Mouse (Mus musculus): Measurements from ENCODE around the gene Wls. TPM values are rescaled to one million over a fixed set of nuclear protein-coding genes. Genes with fewer than 3 reads are reported as not detected.
A peak's percentile ranks its signal among the peaks of the same experiment; 100 is the strongest.

Wls gene
- polyA plus RNA-seq (2015; fragmentation: Nextera tagmentation; extraction: Ambion mirVana) = 81.1 and 82.8 TPM in 2 replicates

DNA sequence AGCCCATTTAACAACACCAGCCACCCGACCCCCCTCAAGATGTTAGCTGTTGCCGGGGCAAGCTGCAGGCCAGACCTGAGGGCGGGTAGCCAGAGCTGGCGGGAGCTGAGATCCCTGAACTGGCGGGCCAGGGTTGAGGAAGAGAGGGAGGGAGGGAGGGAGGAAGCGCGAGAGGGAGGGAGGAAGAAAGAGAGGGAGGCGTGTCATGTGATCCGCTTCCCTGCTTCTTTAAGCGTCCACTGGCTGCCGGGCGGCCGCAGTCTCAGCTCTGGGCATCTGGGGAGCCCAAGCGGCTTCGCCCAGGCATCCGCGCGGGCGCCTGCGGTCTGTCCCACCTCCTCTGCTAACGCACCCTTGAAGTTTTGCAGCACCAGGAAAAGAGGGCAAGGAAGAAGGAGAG, at the start of gene Wls:
Wls (plus strand) TSS at position 192 of the 400 bp plus-strand sequence.
- no peak for TF ChIP-seq EP300 (optimal IDR thresholded peaks at IDR 0.05)
- TF ChIP-seq CTCF (IDR thresholded peaks at IDR 0.05; ENCODE audit: low read depth) = no peak; the same call in 1 of the 2 replicates
- Histone ChIP-seq H3K4me1 (replicated peaks; ENCODE audit: control insufficient read depth, insufficient read depth) (no peaks in the 10 kb centered on the region; the same call in 1 of the 2 replicates), H3K36me3 (ENCODE audit: control insufficient read depth, insufficient read depth, low read length) (no peaks in the 10 kb centered on the region), H3K27ac (replicated peaks) (peak within 1 kb of the TSS; percentile 91), H3K4me3 (ENCODE audit: low read depth, low read length) (peak within 1 kb of the TSS; percentile 78), H3K4me2 (replicated peaks; ENCODE audit: low read depth) (peak within 1 kb of the TSS; percentile 73), H3K27me3 (ENCODE audit: control insufficient read depth, insufficient read depth, low read length) (no peaks in the 10 kb centered on the region), H3K9me3 (ENCODE audit: control insufficient read depth, low read length) (no peaks in the 10 kb centered on the region), H3K9ac (ENCODE audit: low read length) (peak within 1 kb of the TSS; percentile 84)
- peak; percentile 90 for ATAC-seq (ENCODE audit: low FRiP score, low TSS enrichment)
- DNase-seq (ENCODE audit: low spot score) = peak; percentile 79
- 0% methylated on average over 19 of the region's 21 CpGs for WGBS

- no peaks in the 10 kb centered on the region for H3K9me3 ChIP-seq (ENCODE audit: control insufficient read depth, low read length)
- TF ChIP-seq CTCF (IDR thresholded peaks at IDR 0.05; ENCODE audit: low read depth) = no peak
- no peak for TF ChIP-seq EP300 (optimal IDR thresholded peaks at IDR 0.05)
- no peaks in the 10 kb centered on the region for H3K27me3 ChIP-seq (ENCODE audit: control insufficient read depth, insufficient read depth, low read length)
- no peaks in the 10 kb centered on the region for H3K36me3 ChIP-seq (ENCODE audit: control insufficient read depth, insufficient read depth, low read length)
- H3K27ac ChIP-seq (replicated peaks) = no peak overlapping the region
- H3K4me3 ChIP-seq (ENCODE audit: low read depth, low read length) = no peak overlapping the region
- DNase-seq (ENCODE audit: low spot score) (no peak), ATAC-seq (ENCODE audit: low FRiP score, low TSS enrichment) (no peak)
- H3K4me1 ChIP-seq (replicated peaks; ENCODE audit: control insufficient read depth, insufficient read depth) = no peaks in the 10 kb centered on the region
- 66% methylated on average over 2 of the region's 2 CpGs for WGBS
- no peak overlapping the region for H3K4me2 ChIP-seq (replicated peaks; ENCODE audit: low read depth)
- H3K9ac ChIP-seq (ENCODE audit: low read length) = no peak overlapping the region
These were observed 49.7 kb upstream of the Wls start for GRCm38 (mm10) chr3:159789781-159790180.

DNA sequence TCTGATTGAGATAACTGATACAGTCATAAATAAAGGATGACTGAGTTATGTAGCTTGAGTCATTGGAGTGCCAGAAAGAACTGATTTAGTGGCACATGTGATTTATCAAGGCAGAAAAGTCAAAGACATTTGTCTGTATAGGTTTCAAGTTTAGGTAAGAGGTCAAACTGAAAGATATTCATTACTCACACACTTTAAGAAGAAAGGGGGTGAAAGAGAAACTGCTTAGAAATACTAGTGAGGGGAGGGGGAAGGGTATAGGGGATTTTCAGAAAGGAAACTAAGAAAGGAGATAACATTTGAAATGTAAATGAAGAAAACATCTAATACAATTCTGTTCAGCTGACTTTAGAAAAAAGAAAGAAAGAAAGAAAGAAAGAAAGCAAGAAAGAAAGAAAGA, 7.9 kb upstream of the Wls start:
- no peak overlapping the region for H3K9ac ChIP-seq (ENCODE audit: low read length)
- no peak for TF ChIP-seq CTCF (IDR thresholded peaks at IDR 0.05; ENCODE audit: low read depth)
- TF ChIP-seq EP300 (optimal IDR thresholded peaks at IDR 0.05) = no peak
- H3K9me3 ChIP-seq (ENCODE audit: control insufficient read depth, low read length) = no peaks in the 10 kb centered on the region
- H3K4me2 ChIP-seq (replicated peaks; ENCODE audit: low read depth) = no peak overlapping the region
- no peaks in the 10 kb centered on the region for H3K36me3 ChIP-seq (ENCODE audit: control insufficient read depth, insufficient read depth, low read length)
- DNase-seq (ENCODE audit: low spot score) (no peak), ATAC-seq (ENCODE audit: low FRiP score, low TSS enrichment) (no peak)
- no peaks in the 10 kb centered on the region for H3K27me3 ChIP-seq (ENCODE audit: control insufficient read depth, insufficient read depth, low read length)
- H3K4me1 ChIP-seq (replicated peaks; ENCODE audit: control insufficient read depth, insufficient read depth) = no peaks in the 10 kb centered on the region
- no peak overlapping the region for H3K27ac ChIP-seq (replicated peaks)
- H3K4me3 ChIP-seq (ENCODE audit: low read depth, low read length) = no peak overlapping the region

DNA sequence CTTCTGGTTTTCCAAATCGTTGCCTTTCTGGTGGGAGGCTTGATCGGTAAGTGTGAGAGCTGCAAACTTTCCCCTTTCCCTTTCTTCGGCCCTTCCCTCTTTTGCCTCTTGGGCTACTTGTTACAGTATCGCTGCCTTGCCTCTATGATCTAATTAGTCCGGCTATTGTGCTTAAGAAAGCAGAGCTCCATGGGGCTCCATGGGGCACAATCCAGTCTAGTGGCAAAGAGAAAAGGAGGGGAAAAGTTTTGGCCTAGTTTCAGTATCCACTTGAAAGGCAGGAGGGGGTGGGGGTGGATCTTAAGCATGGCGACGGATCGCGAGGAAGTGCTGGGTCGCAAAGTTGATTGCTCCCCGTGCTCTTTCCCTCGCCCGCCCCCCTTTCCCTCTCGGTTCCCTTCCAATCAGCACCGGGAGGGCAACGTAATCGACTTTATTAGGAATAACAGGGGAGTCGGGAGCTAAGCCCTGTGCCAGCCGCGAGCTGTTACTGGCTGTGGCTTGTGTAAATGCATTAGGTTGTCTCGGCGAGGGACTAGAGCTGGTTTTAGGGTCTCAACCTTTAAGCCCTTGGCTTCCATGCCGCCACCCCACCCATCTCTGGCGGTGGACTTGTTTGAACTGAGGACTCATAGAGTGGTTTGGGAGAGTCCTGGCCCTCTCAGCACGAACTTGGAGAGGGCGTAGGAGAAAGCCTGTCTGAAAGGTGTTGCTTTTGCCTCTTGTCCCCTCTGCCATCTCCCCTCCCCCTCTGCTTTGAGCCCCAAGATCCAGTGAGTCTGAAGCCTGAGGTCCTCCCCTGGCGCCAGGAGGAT, 737 bp downstream of the Wls start:
- Histone ChIP-seq H3K4me2 (replicated peaks; ENCODE audit: low read depth) (peak overlapping the region; percentile 73), H3K27ac (replicated peaks) (peak overlapping the region; percentile 91), H3K36me3 (ENCODE audit: control insufficient read depth, insufficient read depth, low read length) (no peaks in the 10 kb centered on the region), H3K9me3 (ENCODE audit: control insufficient read depth, low read length) (no peaks in the 10 kb centered on the region), H3K27me3 (ENCODE audit: control insufficient read depth, insufficient read depth, low read length) (no peaks in the 10 kb centered on the region), H3K4me3 (ENCODE audit: low read depth, low read length) (peak overlapping the region; percentile 78), H3K4me1 (replicated peaks; ENCODE audit: control insufficient read depth, insufficient read depth) (no peaks in the 10 kb centered on the region; the same call in 1 of the 2 replicates), H3K9ac (ENCODE audit: low read length) (peak overlapping the region; percentile 84)
- TF ChIP-seq CTCF (IDR thresholded peaks at IDR 0.05; ENCODE audit: low read depth) (no peak), EP300 (optimal IDR thresholded peaks at IDR 0.05) (no peak)
- peak; percentile 83 for ATAC-seq (ENCODE audit: low FRiP score, low TSS enrichment)
- under 1% methylated on average over 27 of the region's 27 CpGs for WGBS
- peak; percentile 80 for DNase-seq (ENCODE audit: low spot score)

- TF ChIP-seq CTCF (IDR thresholded peaks at IDR 0.05; ENCODE audit: low read depth) (no peak), EP300 (optimal IDR thresholded peaks at IDR 0.05) (no peak)
- DNase-seq (ENCODE audit: low spot score) (peak; percentile 44), ATAC-seq (ENCODE audit: low FRiP score, low TSS enrichment) (peak; percentile 22; the same call in 1 of the 2 replicates)
- Histone ChIP-seq H3K9ac (ENCODE audit: low read length) (peak overlapping the region; percentile 84), H3K4me1 (replicated peaks; ENCODE audit: control insufficient read depth, insufficient read depth) (no peaks in the 10 kb centered on the region; the same call in 1 of the 2 replicates), H3K27me3 (ENCODE audit: control insufficient read depth, insufficient read depth, low read length) (no peaks in the 10 kb centered on the region), H3K27ac (replicated peaks) (peak overlapping the region; percentile 91), H3K4me3 (ENCODE audit: low read depth, low read length) (peak overlapping the region; percentile 78), H3K36me3 (ENCODE audit: control insufficient read depth, insufficient read depth, low read length) (no peaks in the 10 kb centered on the region), H3K4me2 (replicated peaks; ENCODE audit: low read depth) (peak overlapping the region; percentile 73), H3K9me3 (ENCODE audit: control insufficient read depth, low read length) (no peaks in the 10 kb centered on the region)
- WGBS = under 1% methylated on average over 12 of the region's 12 CpGs
These were observed 1.4 kb downstream of the Wls start for GRCm38 (mm10) chr3:159840817-159841390.

DNA sequence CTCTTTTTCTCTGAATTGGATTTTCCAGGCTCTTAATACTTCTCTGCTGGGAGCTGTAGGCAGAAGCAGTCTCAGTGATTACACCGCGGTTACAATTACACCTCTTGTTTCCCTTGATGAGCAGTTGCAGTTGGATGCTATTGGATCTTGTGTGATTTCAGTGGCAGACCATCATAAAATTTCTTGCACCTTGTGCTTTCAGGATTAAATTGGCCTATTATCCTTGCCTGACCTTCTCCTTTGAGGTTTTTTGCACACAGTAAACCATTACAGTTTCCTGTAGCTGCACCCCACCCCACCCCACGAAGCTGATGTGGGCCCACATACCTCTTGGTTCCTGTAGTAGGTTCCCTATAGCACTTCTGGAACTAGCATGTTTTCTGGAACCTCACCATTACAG, 2.0 kb downstream of the Wls start:
- Histone ChIP-seq H3K27me3 (ENCODE audit: control insufficient read depth, insufficient read depth, low read length) (no peaks in the 10 kb centered on the region), H3K4me1 (replicated peaks; ENCODE audit: control insufficient read depth, insufficient read depth) (no peaks in the 10 kb centered on the region; the same call in 1 of the 2 replicates), H3K27ac (replicated peaks) (peak overlapping the region; percentile 91), H3K9me3 (ENCODE audit: control insufficient read depth, low read length) (no peaks in the 10 kb centered on the region), H3K4me3 (ENCODE audit: low read depth, low read length) (peak overlapping the region; percentile 78), H3K36me3 (ENCODE audit: control insufficient read depth, insufficient read depth, low read length) (no peaks in the 10 kb centered on the region), H3K9ac (ENCODE audit: low read length) (peak overlapping the region; percentile 84), H3K4me2 (replicated peaks; ENCODE audit: low read depth) (peak overlapping the region; percentile 73)
- no peak for TF ChIP-seq CTCF (IDR thresholded peaks at IDR 0.05; ENCODE audit: low read depth)
- TF ChIP-seq EP300 (optimal IDR thresholded peaks at IDR 0.05) = no peak
- peak; percentile 20 for DNase-seq (ENCODE audit: low spot score)
- 9% methylated on average over 3 of the region's 3 CpGs for WGBS
- ATAC-seq (ENCODE audit: low FRiP score, low TSS enrichment) = no peak

Measured in stomach, postnatal 0 days (tissue).